Mouse (Mus musculus): ENCODE data around the gene Spns3. TPM values are rescaled to one million over a fixed set of nuclear protein-coding genes. Genes with fewer than 3 reads are reported as not detected.

Spns3 gene
- total and polyA plus RNA-seq, 3 experiments = 0.11 TPM; not detected in 2

GRCm38 (mm10) chr11:72455694-72456093 lies 94.6 kb downstream of the Spns3 start:
- peaks cover 100% of the 10 kb centered on the region for H3K36me3 ChIP-seq (replicated peaks)
- ATAC-seq (ENCODE audit: extremely low read depth, insufficient number of reproducible peaks, low FRiP score, poor library complexity, severe bottlenecking) (no peak), DNase-seq (ENCODE audit: low spot score) (no peak)
- no peaks in the 10 kb centered on the region for H3K27me3 ChIP-seq (ENCODE audit: insufficient read depth, low read length)
- peaks cover 96% of the 10 kb centered on the region for H3K4me1 ChIP-seq (ENCODE audit: insufficient read depth, low read depth, low read length)
- H3K9me3 ChIP-seq (replicated peaks) = no peaks in the 10 kb centered on the region
- no peak for TF ChIP-seq CTCF (IDR thresholded peaks at IDR 0.05; ENCODE audit: low read depth, low read length)
- TF ChIP-seq TAL1 (conservative IDR thresholded peaks at IDR 0.05; ENCODE audit: low read depth, low read length) = no peak
- TF ChIP-seq GATA1 (IDR thresholded peaks at IDR 0.05; ENCODE audit: borderline replicate concordance, low read length) = no peak
- TF ChIP-seq POLR2AphosphoS5 (IDR thresholded peaks at IDR 0.05; ENCODE audit: insufficient replicate concordance, low read depth, low read length) = no peak
- TF ChIP-seq GATA2 (IDR thresholded peaks at IDR 0.05; ENCODE audit: borderline replicate concordance, low read depth, low read length) = no peak
- H3K4me3 ChIP-seq (ENCODE audit: low read depth, low read length) = no peak overlapping the region; the same call in 1 of the 2 replicates

- Histone ChIP-seq H3K27me3 (ENCODE audit: insufficient read depth, low read length) (no peaks in the 10 kb centered on the region), H3K9me3 (replicated peaks) (no peaks in the 10 kb centered on the region), H3K4me3 (ENCODE audit: low read depth, low read length) (no peak overlapping the region), H3K36me3 (replicated peaks) (peaks cover 100% of the 10 kb centered on the region), H3K4me1 (ENCODE audit: insufficient read depth, low read depth, low read length) (peaks cover 96% of the 10 kb centered on the region)
- DNase-seq (ENCODE audit: low spot score) = no peak
- TF ChIP-seq POLR2AphosphoS5 (IDR thresholded peaks at IDR 0.05; ENCODE audit: insufficient replicate concordance, low read depth, low read length) (no peak), TAL1 (conservative IDR thresholded peaks at IDR 0.05; ENCODE audit: low read depth, low read length) (no peak), GATA1 (IDR thresholded peaks at IDR 0.05; ENCODE audit: borderline replicate concordance, low read length) (no peak), GATA2 (IDR thresholded peaks at IDR 0.05; ENCODE audit: borderline replicate concordance, low read depth, low read length) (no peak), CTCF (IDR thresholded peaks at IDR 0.05; ENCODE audit: low read depth, low read length) (no peak)
- ATAC-seq (ENCODE audit: extremely low read depth, insufficient number of reproducible peaks, low FRiP score, poor library complexity, severe bottlenecking) = no peak
These were observed 97.0 kb downstream of the Spns3 start for GRCm38 (mm10) chr11:72453105-72453953.

GRCm38 (mm10) chr11:72452140-72452665 lies 98.1 kb downstream of the Spns3 start:
- H3K4me1 ChIP-seq (ENCODE audit: insufficient read depth, low read depth, low read length) = peaks cover 96% of the 10 kb centered on the region
- no peak for DNase-seq (ENCODE audit: low spot score)
- no peaks in the 10 kb centered on the region for H3K9me3 ChIP-seq (replicated peaks)
- ATAC-seq (ENCODE audit: extremely low read depth, insufficient number of reproducible peaks, low FRiP score, poor library complexity, severe bottlenecking) = no peak
- H3K36me3 ChIP-seq (replicated peaks) = peaks cover 100% of the 10 kb centered on the region
- H3K27me3 ChIP-seq (ENCODE audit: insufficient read depth, low read length) = no peaks in the 10 kb centered on the region
- no peak overlapping the region for H3K4me3 ChIP-seq (ENCODE audit: low read depth, low read length)
- TF ChIP-seq POLR2AphosphoS5 (IDR thresholded peaks at IDR 0.05; ENCODE audit: insufficient replicate concordance, low read depth, low read length) = peak; percentile 35; the same call in 1 of the 2 replicates
- TF ChIP-seq GATA2 (IDR thresholded peaks at IDR 0.05; ENCODE audit: borderline replicate concordance, low read depth, low read length) = no peak

GRCm38 (mm10) chr11:72447475-72447874 lies 102.8 kb downstream of the Spns3 start:
- no peak for TF ChIP-seq POLR2AphosphoS5 (IDR thresholded peaks at IDR 0.05; ENCODE audit: insufficient replicate concordance, low read depth, low read length)
- no peak for TF ChIP-seq GATA2 (IDR thresholded peaks at IDR 0.05; ENCODE audit: borderline replicate concordance, low read depth, low read length)
- TF ChIP-seq GATA1 (IDR thresholded peaks at IDR 0.05; ENCODE audit: borderline replicate concordance, low read length) = no peak
- TF ChIP-seq CTCF (IDR thresholded peaks at IDR 0.05; ENCODE audit: low read depth, low read length) = no peak
- no peak for TF ChIP-seq TAL1 (conservative IDR thresholded peaks at IDR 0.05; ENCODE audit: low read depth, low read length)
- Histone ChIP-seq H3K4me3 (ENCODE audit: low read depth, low read length) (no peak overlapping the region), H3K27me3 (ENCODE audit: insufficient read depth, low read length) (no peaks in the 10 kb centered on the region), H3K4me1 (ENCODE audit: insufficient read depth, low read depth, low read length) (peaks cover 97% of the 10 kb centered on the region), H3K9me3 (replicated peaks) (no peaks in the 10 kb centered on the region), H3K36me3 (replicated peaks) (peaks cover 100% of the 10 kb centered on the region)
- ATAC-seq (ENCODE audit: extremely low read depth, insufficient number of reproducible peaks, low FRiP score, poor library complexity, severe bottlenecking) (no peak), DNase-seq (ENCODE audit: low spot score) (no peak)

GRCm38 (mm10) chr11:72446311-72447105 lies 103.8 kb downstream of the Spns3 start:
- H3K4me1 ChIP-seq (ENCODE audit: insufficient read depth, low read depth, low read length) = peaks cover 94% of the 10 kb centered on the region
- peaks cover 96% of the 10 kb centered on the region for H3K36me3 ChIP-seq (replicated peaks)
- TF ChIP-seq GATA2 (IDR thresholded peaks at IDR 0.05; ENCODE audit: borderline replicate concordance, low read depth, low read length) (no peak), POLR2AphosphoS5 (IDR thresholded peaks at IDR 0.05; ENCODE audit: insufficient replicate concordance, low read depth, low read length) (no peak), CTCF (IDR thresholded peaks at IDR 0.05; ENCODE audit: low read depth, low read length) (peak; percentile 57), TAL1 (conservative IDR thresholded peaks at IDR 0.05; ENCODE audit: low read depth, low read length) (no peak)
- no peaks in the 10 kb centered on the region for H3K9me3 ChIP-seq (replicated peaks)
- H3K27me3 ChIP-seq (ENCODE audit: insufficient read depth, low read length) = no peaks in the 10 kb centered on the region
- ATAC-seq (ENCODE audit: extremely low read depth, insufficient number of reproducible peaks, low FRiP score, poor library complexity, severe bottlenecking) (no peak), DNase-seq (ENCODE audit: low spot score) (peak; percentile 51)
- peak overlapping the region; percentile 24; the same call in 1 of the 2 replicates for H3K4me3 ChIP-seq (ENCODE audit: low read depth, low read length)

Other genes with a start within 250 kb of the Spns3 start
- 0.30 TPM in 1 of 2 replicates, not detected in the other for gene Xaf1, start 248.9 kb downstream of the Spns3 start, total RNA-seq (2014; fragmentation: Nextera tagmentation)
- 1.4 and 2.0 TPM in 2 replicates for gene Xaf1, start 248.9 kb downstream of the Spns3 start, total RNA-seq (2017)
- gene Xaf1, start 248.9 kb downstream of the Spns3 start, polyA plus RNA-seq (2012) = 0.02 TPM in 1 of 2 replicates, not detected in the other
- not detected in 2 replicates for gene Fbxo39, start 236.1 kb downstream of the Spns3 start, total RNA-seq (2014; fragmentation: Nextera tagmentation)
- 0.05 TPM in 1 of 2 replicates, not detected in the other for gene Fbxo39, start 236.1 kb downstream of the Spns3 start, total RNA-seq (2017)
- gene Fbxo39, start 236.1 kb downstream of the Spns3 start, polyA plus RNA-seq (2012) = not detected in 2 replicates
- not detected in 2 replicates for gene Tekt1, start 188.1 kb downstream of the Spns3 start, total RNA-seq (2014; fragmentation: Nextera tagmentation)
- not detected in 2 replicates for gene Tekt1, start 188.1 kb downstream of the Spns3 start, total RNA-seq (2017)
- not detected in 2 replicates for gene Tekt1, start 188.1 kb downstream of the Spns3 start, polyA plus RNA-seq (2012)
- gene Smtnl2, start 138.8 kb downstream of the Spns3 start, total RNA-seq (2014; fragmentation: Nextera tagmentation) = not detected in 2 replicates
- gene Smtnl2, start 138.8 kb downstream of the Spns3 start, total RNA-seq (2017) = 0.06 and 0.11 TPM in 2 replicates
- gene Smtnl2, start 138.8 kb downstream of the Spns3 start, polyA plus RNA-seq (2012) = not detected in 2 replicates
- gene Ggt6, start 115.0 kb downstream of the Spns3 start, total RNA-seq (2014; fragmentation: Nextera tagmentation) = not detected in 2 replicates
- 0.05 TPM in 1 of 2 replicates, not detected in the other for gene Ggt6, start 115.0 kb downstream of the Spns3 start, total RNA-seq (2017)
- gene Ggt6, start 115.0 kb downstream of the Spns3 start, polyA plus RNA-seq (2012) = not detected in 2 replicates
- gene Mybbp1a, start 109.2 kb downstream of the Spns3 start, total RNA-seq (2014; fragmentation: Nextera tagmentation) = 496 and 593 TPM in 2 replicates
- 96.8 and 125 TPM in 2 replicates for gene Mybbp1a, start 109.2 kb downstream of the Spns3 start, total RNA-seq (2017)
- 195 and 253 TPM in 2 replicates for gene Mybbp1a, start 109.2 kb downstream of the Spns3 start, polyA plus RNA-seq (2012)
- gene Spns2, start 60.6 kb downstream of the Spns3 start, total RNA-seq (2014; fragmentation: Nextera tagmentation) = 129 and 145 TPM in 2 replicates
- gene Spns2, start 60.6 kb downstream of the Spns3 start, total RNA-seq (2017) = 29.3 and 40.8 TPM in 2 replicates
- 69.2 and 113 TPM in 2 replicates for gene Spns2, start 60.6 kb downstream of the Spns3 start, polyA plus RNA-seq (2012)
- gene Ube2g1, start 56.8 kb upstream of the Spns3 start, total RNA-seq (2014; fragmentation: Nextera tagmentation) = 98.9 and 119 TPM in 2 replicates
- gene Ube2g1, start 56.8 kb upstream of the Spns3 start, total RNA-seq (2017) = 52.6 and 60.1 TPM in 2 replicates
- gene Ube2g1, start 56.8 kb upstream of the Spns3 start, polyA plus RNA-seq (2012) = 32.2 and 47.7 TPM in 2 replicates
- 77.4 and 80.8 TPM in 2 replicates for gene Ankfy1, start 139.5 kb upstream of the Spns3 start, total RNA-seq (2014; fragmentation: Nextera tagmentation)
- 59.1 and 63.6 TPM in 2 replicates for gene Ankfy1, start 139.5 kb upstream of the Spns3 start, total RNA-seq (2017)
- gene Ankfy1, start 139.5 kb upstream of the Spns3 start, polyA plus RNA-seq (2012) = 15.4 and 26.5 TPM in 2 replicates
- 11.7 and 13.2 TPM in 2 replicates for gene Cyb5d2, start 245.6 kb upstream of the Spns3 start, total RNA-seq (2014; fragmentation: Nextera tagmentation)
- gene Cyb5d2, start 245.6 kb upstream of the Spns3 start, total RNA-seq (2017) = 6.8 and 8.5 TPM in 2 replicates
- gene Cyb5d2, start 245.6 kb upstream of the Spns3 start, polyA plus RNA-seq (2012) = 0.43 and 0.57 TPM in 2 replicates
- 32.1 and 43.4 TPM in 2 replicates for gene Zzef1, start 245.7 kb upstream of the Spns3 start, total RNA-seq (2014; fragmentation: Nextera tagmentation)
- 25.5 and 33.2 TPM in 2 replicates for gene Zzef1, start 245.7 kb upstream of the Spns3 start, total RNA-seq (2017)
- 5.3 and 5.6 TPM in 2 replicates for gene Zzef1, start 245.7 kb upstream of the Spns3 start, polyA plus RNA-seq (2012)